Mouse (Mus musculus) ES-E14 (cell line): ENCODE results near the gene Lrg1. TPM values are rescaled to one million over a fixed set of nuclear protein-coding genes. Genes with fewer than 3 reads are reported as not detected.

Experiments used
- DNase-seq: peaks from one replicate; pipeline ENCODE4 v3.0.0-alpha.2; 2013; ENCODE audit warnings: low read depth, low spot score
- H3K27ac ChIP-seq: 2 replicates; pipeline ENCODE4 v1.5.1; 2012; ENCODE audit warnings: low read depth, mild to moderate bottlenecking, low read length, moderate library complexity, mixed read lengths; ENCODE audit not compliant: poor library complexity, insufficient read depth, severe bottlenecking
- H3K36me3 ChIP-seq: 2 replicates; pipeline ENCODE4 v1.6.1; 2012; ENCODE audit warnings: mild to moderate bottlenecking, low read length, moderate library complexity, mixed read lengths; ENCODE audit not compliant: control insufficient read depth, poor library complexity, insufficient read depth, severe bottlenecking
- H3K4me1 ChIP-seq, 2 experiments: fragments of 150-350 bp in 1 of 2; sonication (generic) in 1 of 2; 2 replicates each; pipeline ENCODE4 v1.6.1; 2012; ENCODE audit warnings: low read length in 2 of 2, mild to moderate bottlenecking in 1 of 2, mixed read lengths in 1 of 2; ENCODE audit not compliant: control insufficient read depth in 2 of 2, insufficient read depth in 2 of 2, poor library complexity in 1 of 2
- H3K4me3 ChIP-seq, 2 experiments: fragments of 150-350 bp in 1 of 2; sonication (generic) in 1 of 2; 2 replicates each; pipeline ENCODE4 v1.5.1; 2012; ENCODE audit warnings: low read length in 2 of 2, low read depth in 1 of 2, mild to moderate bottlenecking in 1 of 2, mixed read lengths in 1 of 2; ENCODE audit not compliant: insufficient read depth in 1 of 2, poor library complexity in 1 of 2, severe bottlenecking in 1 of 2
- H3K9ac ChIP-seq: 2 replicates; pipeline ENCODE4 v1.6.1; 2012; ENCODE audit warnings: low read depth, mild to moderate bottlenecking, low read length, mixed read lengths; ENCODE audit not compliant: poor library complexity, insufficient read depth, severe bottlenecking
- H3K9me3 ChIP-seq: fragments of 150-350 bp; sonication (generic); 2 replicates; pipeline ENCODE4 v1.6.1; 2012; ENCODE audit warnings: low read depth, mild to moderate bottlenecking, low read length; ENCODE audit not compliant: control insufficient read depth, insufficient read depth
- CHD2 ChIP-seq: IDR thresholded peaks from 2 replicates; pipeline ENCODE4 v1.6.1; 2014; ENCODE audit warnings: mild to moderate bottlenecking, low read depth, low read length, inconsistent platforms
- HCFC1 ChIP-seq: IDR thresholded peaks from 2 replicates; pipeline ENCODE4 v1.6.1; 2012; ENCODE audit warnings: low read length, inconsistent platforms, borderline replicate concordance; ENCODE audit not compliant: insufficient read depth
- MAFK ChIP-seq: IDR thresholded peaks from 2 replicates; pipeline ENCODE4 v1.6.1; 2014; ENCODE audit warnings: mild to moderate bottlenecking, low read depth, low read length, inconsistent platforms; ENCODE audit not compliant: insufficient read depth
- ZC3H11A ChIP-seq: IDR thresholded peaks from 2 replicates; pipeline ENCODE4 v1.6.1; 2012; ENCODE audit warnings: low read depth, mild to moderate bottlenecking, inconsistent platforms, low read length, borderline replicate concordance
- ZNF384 ChIP-seq: IDR thresholded peaks from 2 replicates; pipeline ENCODE4 v1.6.1; 2012; ENCODE audit warnings: low read depth, low read length, inconsistent platforms
- in situ Hi-C, 2 experiments: fragments of 600-800 bp; cut with MboI; formaldehyde crosslinking; loops; one replicate each; pipeline ENCODE4 v1.15.1; 2025; ENCODE audit warnings: low sequenced_read_pairs in 2 of 2, inconsistent platforms in 1 of 2; ENCODE audit not compliant: unreplicated experiment in 2 of 2
- total RNA-seq: library from RNA; depleted of rRNA; stranded (reverse); fragments of 300-350 nt; gene quantifications from 2 replicates; pipeline ENCODE4 v1.2.3, GENCODE M21; 2012

The Lrg1 gene
- total RNA-seq, 1 experiment, result not detected

DNA sequence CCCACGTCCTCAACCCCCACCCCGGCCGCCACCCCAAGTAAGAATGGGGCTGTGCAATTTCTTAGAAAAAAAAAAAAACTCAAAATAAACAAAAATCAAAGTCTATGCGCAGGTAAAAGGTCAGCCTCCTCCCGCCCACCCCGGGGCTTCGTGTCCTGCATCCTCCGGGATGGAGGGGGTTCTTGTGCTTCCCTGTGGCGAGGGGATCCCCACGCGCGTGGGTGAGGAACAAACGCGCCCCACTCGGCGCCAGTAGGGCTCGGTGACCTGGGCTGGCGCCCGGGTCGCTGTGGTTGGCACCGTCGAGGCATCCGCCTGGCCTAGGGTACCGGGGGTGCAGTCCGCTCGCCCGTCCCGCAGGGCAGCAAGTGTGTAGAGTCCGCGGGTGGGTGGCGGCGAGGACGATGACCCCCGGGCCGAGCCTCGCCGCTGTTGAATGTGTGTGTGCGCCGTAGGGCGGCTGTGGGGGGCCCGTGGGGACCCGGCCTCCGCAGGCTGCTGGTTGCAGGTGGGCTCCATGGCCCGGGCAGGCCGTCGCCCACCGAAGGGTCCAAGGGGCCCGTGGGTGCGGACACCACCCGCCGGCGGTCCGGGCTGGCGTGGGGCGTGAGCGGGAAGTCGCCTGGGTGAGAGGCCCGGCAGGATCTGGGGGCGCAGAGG is 2.0 kb upstream of the Lrg1 start:
- Histone ChIP-seq H3K4me3 (peak overlapping the region; percentile 60 to 62), H3K27ac (no peak overlapping the region), H3K9ac (peak overlapping the region; percentile 46), H3K9me3 (no peaks in the 10 kb centered on the region), H3K36me3 (no peaks in the 10 kb centered on the region), H3K4me1 (peaks cover 0 to 2% of the 10 kb centered on the region in 2 experiments; a peak in 1 of 4 replicates)
- in situ Hi-C loops, result no loop called here
- DNase-seq, result no peak
- TF ChIP-seq MAFK (no peak), ZNF384 (no peak), HCFC1 (no peak), CHD2 (no peak), ZC3H11A (no peak)

DNA sequence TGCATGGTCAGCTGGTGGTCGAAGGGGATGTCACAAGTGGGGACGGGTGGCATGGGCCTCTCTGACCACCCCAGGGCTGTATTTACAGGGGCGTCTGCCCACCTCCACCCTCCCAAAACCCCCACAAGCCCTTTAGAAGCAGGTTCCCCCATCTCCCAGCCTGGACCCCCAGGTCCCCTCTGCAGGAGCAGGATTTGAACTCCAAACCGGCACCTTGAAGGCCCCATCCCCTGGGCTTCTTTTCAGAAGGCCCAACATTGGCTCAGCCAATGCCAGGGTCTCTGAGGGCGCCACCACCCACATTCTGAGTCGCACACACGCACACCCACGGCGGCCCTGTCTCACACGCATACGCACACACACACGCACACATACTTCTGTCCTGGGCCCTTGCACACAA is 1.4 kb upstream of the Lrg1 start:
- Histone ChIP-seq H3K4me1 (peaks cover 0 to 2% of the 10 kb centered on the region in 2 experiments; a peak in 1 of 4 replicates), H3K27ac (no peak overlapping the region), H3K9ac (no peak overlapping the region), H3K36me3 (no peaks in the 10 kb centered on the region), H3K9me3 (no peaks in the 10 kb centered on the region), H3K4me3 (no peak overlapping the region; a peak in 1 of 4 replicates)
- in situ Hi-C loops, result no loop called here
- no peak for TF ChIP-seq CHD2
- TF ChIP-seq HCFC1, result no peak
- no peak for TF ChIP-seq ZC3H11A
- no peak for TF ChIP-seq ZNF384
- TF ChIP-seq MAFK, result no peak
- no peak for DNase-seq

DNA sequence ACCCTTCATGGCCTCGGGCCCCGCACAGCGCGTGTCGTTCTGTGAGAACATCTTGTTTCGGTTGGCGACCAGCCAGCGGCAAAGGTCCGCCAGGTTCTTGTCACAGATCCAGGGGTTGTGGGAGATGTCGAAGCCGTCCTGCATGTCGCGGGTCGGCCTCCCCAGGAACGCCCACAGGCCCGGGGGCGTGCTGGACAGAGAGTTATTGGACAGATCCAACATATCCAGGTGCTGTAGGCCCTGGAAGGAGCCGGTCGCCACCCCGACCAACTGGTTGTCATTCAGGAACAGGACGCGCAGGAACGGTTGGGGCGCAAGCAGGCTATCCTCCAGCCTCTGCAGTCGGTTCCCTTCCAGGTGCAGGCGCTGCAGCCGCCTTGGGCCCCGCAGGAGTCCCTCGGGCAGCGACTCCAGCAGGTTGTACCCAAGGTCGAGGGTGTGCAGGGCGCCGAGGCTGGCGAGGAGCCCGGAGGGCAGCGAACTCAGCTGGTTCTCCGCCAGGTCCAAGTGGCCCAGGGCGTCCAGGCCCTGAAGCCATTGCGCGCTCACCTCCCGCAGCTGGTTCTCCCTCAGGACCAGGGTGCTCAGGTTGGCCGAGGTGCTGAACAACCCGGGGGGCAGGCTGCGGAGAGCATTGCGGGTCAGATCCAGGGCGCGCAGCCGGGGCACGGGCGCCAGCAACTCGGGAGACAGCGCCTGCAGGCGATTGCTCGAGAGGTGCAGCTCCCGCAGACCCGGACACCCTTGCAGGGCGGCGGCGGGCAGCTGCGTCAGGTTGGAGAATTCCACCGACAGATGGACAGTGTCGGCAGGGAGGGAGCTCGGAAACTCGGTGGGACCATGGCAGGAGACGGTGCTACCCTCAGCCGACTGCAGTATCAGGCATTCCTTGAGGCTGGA is 1.6 kb downstream of the Lrg1 start:
- H3K9ac ChIP-seq, result 0 out of 2 replicates have a peak overlapping the region, but pooled peaks have one; percentile 6
- DNase-seq, result no peak
- no peaks in the 10 kb centered on the region for H3K9me3 ChIP-seq
- H3K27ac ChIP-seq, result no peak overlapping the region
- TF ChIP-seq ZC3H11A, result no peak
- no peak for TF ChIP-seq CHD2
- TF ChIP-seq HCFC1, result no peak
- no peak for TF ChIP-seq MAFK
- TF ChIP-seq ZNF384, result no peak
- in situ Hi-C loops, result no loop called here
- peaks cover 0 to 5% of the 10 kb centered on the region in 2 experiments; a peak in 1 of 4 replicates for H3K4me1 ChIP-seq
- H3K4me3 ChIP-seq, result peak overlapping the region; percentile 57 to 61
- H3K36me3 ChIP-seq, result no peaks in the 10 kb centered on the region

DNA sequence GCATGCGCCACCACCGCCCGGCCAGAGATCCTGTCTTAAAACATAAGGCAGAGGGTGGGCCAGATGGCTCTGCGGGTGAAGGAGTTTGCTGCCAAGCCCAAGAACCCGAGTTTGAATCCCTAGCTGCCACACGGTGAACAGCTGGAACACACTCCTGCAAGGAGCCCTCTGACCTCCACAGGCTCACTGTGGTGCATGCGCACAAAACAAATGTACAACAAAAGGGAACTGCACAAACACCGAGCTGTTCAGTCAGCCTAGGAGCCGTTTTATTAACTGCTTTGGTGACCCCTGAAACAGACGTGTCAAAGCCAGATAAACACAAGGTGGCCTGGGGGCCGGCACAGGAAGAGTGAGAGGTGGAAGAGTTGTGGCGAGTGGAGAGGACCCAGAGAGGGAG is 2.4 kb downstream of the Lrg1 start:
- in situ Hi-C loops, result no loop called here
- no peak for TF ChIP-seq CHD2
- TF ChIP-seq MAFK, result no peak
- no peak for TF ChIP-seq HCFC1
- TF ChIP-seq ZNF384, result no peak
- TF ChIP-seq ZC3H11A, result no peak
- H3K4me1 ChIP-seq, result peaks cover 0 to 5% of the 10 kb centered on the region in 2 experiments; a peak in 1 of 4 replicates
- no peaks in the 10 kb centered on the region for H3K36me3 ChIP-seq
- H3K9ac ChIP-seq, result no peak overlapping the region
- H3K27ac ChIP-seq, result no peak overlapping the region
- no peak for DNase-seq
- peak overlapping the region; percentile 57 to 61; a peak in 1 of 4 replicates for H3K4me3 ChIP-seq
- H3K9me3 ChIP-seq, result no peaks in the 10 kb centered on the region
